Mouse (Mus musculus) hindbrain, postnatal 0 days (tissue): ENCODE data around the gene Edc4. TPM values are rescaled to one million over a fixed set of nuclear protein-coding genes. Genes with fewer than 3 reads are reported as not detected.

Experiments used
- ATAC-seq: fragments of 200-750 bp; cut with Nextera tagmentation; 2 replicates; pipeline ENCODE4 v1.8.0; 2017; ENCODE audit warnings: mild to moderate bottlenecking, moderate TSS enrichment, moderate library complexity
- DNase-seq: peaks from one replicate; pipeline ENCODE4 v3.0.0-alpha.2; 2015; ENCODE audit warnings: low spot score
- H3K27ac ChIP-seq: fragments of 300-500 bp; sonication (generic); 2 replicates; pipeline ENCODE4 v1.5.1; 2014; ENCODE audit warnings: mild to moderate bottlenecking
- H3K27me3 ChIP-seq: fragments of 300-500 bp; sonication (generic); 2 replicates; pipeline ENCODE4 v1.6.1; 2014; ENCODE audit warnings: low read length, mixed read lengths; ENCODE audit not compliant: insufficient read depth
- H3K36me3 ChIP-seq: fragments of 300-500 bp; sonication (generic); 2 replicates; pipeline ENCODE4 v1.6.1; 2014; ENCODE audit warnings: low read length, mixed read lengths; ENCODE audit not compliant: insufficient read depth
- H3K4me1 ChIP-seq: fragments of 300-500 bp; sonication (generic); 2 replicates; pipeline ENCODE4 v1.6.1; 2014; ENCODE audit warnings: antibody characterized with exemption, low read length, mixed read lengths; ENCODE audit not compliant: insufficient read depth
- H3K4me2 ChIP-seq: fragments of 300-500 bp; sonication (generic); 2 replicates; pipeline ENCODE4 v1.6.1; 2014; ENCODE audit warnings: low read depth, mild to moderate bottlenecking, low read length, moderate library complexity, mixed read lengths
- H3K4me3 ChIP-seq: fragments of 300-500 bp; sonication (generic); 2 replicates; pipeline ENCODE4 v1.5.1; 2014; ENCODE audit warnings: low read length
- H3K9ac ChIP-seq: fragments of 300-500 bp; sonication (generic); replicated peaks from 2 replicates; pipeline ENCODE4 v1.6.1; 2014; ENCODE audit warnings: mild to moderate bottlenecking, low read length, moderate library complexity, mixed read lengths
- H3K9me3 ChIP-seq: fragments of 300-500 bp; sonication (generic); 2 replicates; pipeline ENCODE4 v1.6.1; 2016; ENCODE audit warnings: low read length, mixed read lengths
- CTCF ChIP-seq: IDR thresholded peaks from 2 replicates; pipeline ENCODE4 v1.5.1; 2016; ENCODE audit warnings: antibody characterized with exemption, control low read depth, low read depth
- WGBS: fragments of 180-500 bp; shearing (Covaris S2); extraction: QIAGEN DNeasy Blood & Tissue Kit; methylation state at CpG from one replicate; pipeline ENCODE4 v1.1.7; 2014; 5-methylcytosine and 5-hydroxymethylcytosine counted together
- polyA plus RNA-seq: library from polyadenylated mRNA; unstranded; fragments of >200 nt; fragmentation: Nextera tagmentation; extraction: Ambion mirVana; gene quantifications from 2 replicates; pipeline ENCODE4 v1.2.1, GENCODE M21; 2015
- total RNA-seq: library from RNA; depleted of rRNA; stranded (reverse); fragments of >200 nt; gene quantifications from 2 replicates; pipeline ENCODE4 v1.2.3, GENCODE M21; 2014

The Edc4 gene
- total and polyA plus RNA-seq, 2 experiments from 2014 or later = 41.7 to 113 TPM

DNA sequence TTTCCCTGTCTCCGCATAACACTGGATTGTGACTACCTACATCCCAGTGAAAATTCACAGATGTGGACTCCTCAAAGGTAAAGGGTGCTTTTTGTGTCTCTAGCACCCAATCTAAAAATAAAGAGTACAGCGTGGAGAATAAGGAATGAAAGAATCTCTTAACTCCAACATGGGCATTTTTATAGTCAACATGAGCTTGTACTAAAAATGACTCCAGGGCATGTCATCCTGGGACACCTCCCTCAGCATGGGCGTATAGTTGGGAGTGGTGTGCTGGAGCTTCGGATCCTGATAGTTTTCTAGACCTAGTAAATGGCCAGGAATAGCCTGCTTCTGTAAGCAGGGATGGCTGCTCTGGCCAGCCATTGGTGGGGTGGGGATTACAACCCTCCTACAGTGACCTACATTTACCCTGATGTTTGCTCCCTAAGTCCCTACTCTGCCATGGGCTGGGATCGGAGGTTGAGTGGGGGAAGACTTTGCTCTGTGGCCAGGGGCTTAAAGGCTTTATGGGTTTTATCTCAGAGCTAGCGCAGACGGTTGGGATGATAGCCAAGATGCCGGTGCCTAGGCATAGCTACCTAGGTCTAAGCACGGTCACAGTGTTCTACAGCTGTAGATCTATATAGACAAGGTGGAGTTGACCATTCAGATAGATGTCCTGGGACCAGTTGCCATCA lies 17.3 kb downstream of the Edc4 start:
- DNase-seq (no peak), ATAC-seq (no peak)
- no peak overlapping the region for H3K4me3 ChIP-seq
- no peaks in the 10 kb centered on the region for H3K27me3 ChIP-seq
- 87% methylated on average over 9 of the region's 9 CpGs for WGBS
- no peaks in the 10 kb centered on the region for H3K36me3 ChIP-seq
- peaks cover 5% of the 10 kb centered on the region for H3K4me1 ChIP-seq
- no peaks in the 10 kb centered on the region for H3K9me3 ChIP-seq
- H3K27ac ChIP-seq = no peak overlapping the region
- no peak overlapping the region for H3K4me2 ChIP-seq
- H3K9ac ChIP-seq = no peak overlapping the region
- no peak for TF ChIP-seq CTCF

DNA sequence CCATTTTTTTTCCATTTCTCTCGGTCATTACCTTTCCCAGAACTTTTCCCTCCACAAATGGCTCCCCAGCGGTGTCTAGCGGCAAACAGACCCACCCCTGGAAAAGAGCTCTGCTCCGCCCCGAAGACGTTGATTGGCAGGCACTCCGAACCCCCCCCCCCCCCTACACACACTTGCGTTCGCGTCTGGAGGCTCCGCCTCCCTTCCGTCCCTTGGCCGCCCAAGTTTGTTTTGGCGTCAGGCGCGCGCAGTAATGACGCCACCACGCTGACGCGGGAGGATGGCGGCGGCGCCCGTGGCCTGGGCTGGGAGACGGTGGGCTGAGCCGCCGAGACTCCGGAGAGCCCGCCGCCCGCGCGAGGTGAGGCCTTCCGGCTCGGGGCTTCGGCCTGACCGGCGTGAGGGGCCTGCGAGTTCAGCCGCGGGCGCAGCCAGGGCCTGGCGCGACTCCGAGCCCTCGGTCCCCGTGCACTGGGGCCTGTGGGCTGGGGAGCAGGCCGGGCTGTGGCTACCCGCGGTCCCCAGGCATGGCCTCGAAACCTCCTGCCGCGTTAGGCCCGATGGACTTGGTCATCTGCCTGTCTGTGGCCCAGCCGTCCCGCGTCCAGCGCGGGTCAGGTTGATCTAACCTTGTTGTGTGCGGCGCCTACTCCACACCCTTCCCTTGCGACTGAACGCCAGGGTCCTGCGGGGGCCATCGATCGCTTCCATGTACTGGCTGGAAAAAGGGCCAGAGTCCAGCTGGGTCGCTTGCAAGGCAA lies 19.7 kb downstream of the Edc4 start, which contains the start of gene Pskh1:
Pskh1 (plus strand) TSS at position 262 of the 761 bp plus-strand sequence.
- no peak for TF ChIP-seq CTCF
- peak within 1 kb of the TSS; percentile 87 for H3K27ac ChIP-seq
- H3K4me2 ChIP-seq = peak within 1 kb of the TSS; percentile 84
- peaks cover 5% of the 10 kb centered on the region for H3K4me1 ChIP-seq
- H3K27me3 ChIP-seq = no peaks in the 10 kb centered on the region
- no peaks in the 10 kb centered on the region for H3K9me3 ChIP-seq
- H3K9ac ChIP-seq = peak within 1 kb of the TSS; percentile 96
- WGBS = under 1% methylated on average over 64 of the region's 68 CpGs
- DNase-seq (peak; percentile 97), ATAC-seq (peak; percentile 96)
- peak within 1 kb of the TSS; percentile 70 for H3K4me3 ChIP-seq
- H3K36me3 ChIP-seq = no peaks in the 10 kb centered on the region

DNA sequence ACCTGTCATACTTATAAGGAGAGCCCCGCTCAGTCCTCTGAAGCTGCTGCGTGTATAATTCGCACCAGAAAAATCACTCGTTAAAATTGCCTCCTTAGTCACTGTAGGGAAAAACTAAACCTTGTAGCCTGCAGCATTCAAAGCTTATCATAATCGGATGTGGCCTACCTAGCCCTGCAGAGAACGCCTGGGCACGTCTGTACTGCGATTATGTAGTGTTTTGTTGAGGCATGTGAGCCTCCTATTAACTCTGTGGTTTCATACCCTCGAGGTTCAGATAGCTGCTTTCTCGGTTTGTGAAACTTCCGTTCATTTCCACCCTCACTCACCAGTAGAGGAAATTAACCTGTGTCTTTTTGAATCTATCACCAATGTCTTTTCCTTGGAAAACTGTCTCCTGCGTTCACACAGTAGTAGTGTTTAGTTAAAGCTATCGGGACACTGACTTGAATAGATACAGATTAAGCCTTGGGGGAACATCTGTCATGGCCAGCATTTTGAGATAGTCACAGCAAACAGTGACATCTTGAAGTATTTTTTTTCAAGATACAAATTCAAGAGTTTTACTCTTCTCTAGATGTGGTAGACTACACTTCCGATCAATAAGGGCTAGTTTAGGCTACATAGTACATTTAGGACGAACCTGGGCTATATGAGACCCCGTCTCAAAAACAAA lies 20.4 kb downstream of the Edc4 start:
- 36% methylated on average over 16 of the region's 16 CpGs for whole genome bisulfite sequencing
- no peaks in the 10 kb centered on the region for H3K36me3 ChIP-seq
- peak overlapping the region; percentile 87 for H3K27ac ChIP-seq
- H3K4me1 ChIP-seq = peaks cover 5% of the 10 kb centered on the region
- no peaks in the 10 kb centered on the region for H3K9me3 ChIP-seq
- peak overlapping the region; percentile 70 for H3K4me3 ChIP-seq
- H3K9ac ChIP-seq = peak overlapping the region; percentile 96
- H3K4me2 ChIP-seq = peak overlapping the region; percentile 84
- TF ChIP-seq CTCF = no peak
- DNase-seq = no peak
- H3K27me3 ChIP-seq = no peaks in the 10 kb centered on the region
- ATAC-seq = no peak

DNA sequence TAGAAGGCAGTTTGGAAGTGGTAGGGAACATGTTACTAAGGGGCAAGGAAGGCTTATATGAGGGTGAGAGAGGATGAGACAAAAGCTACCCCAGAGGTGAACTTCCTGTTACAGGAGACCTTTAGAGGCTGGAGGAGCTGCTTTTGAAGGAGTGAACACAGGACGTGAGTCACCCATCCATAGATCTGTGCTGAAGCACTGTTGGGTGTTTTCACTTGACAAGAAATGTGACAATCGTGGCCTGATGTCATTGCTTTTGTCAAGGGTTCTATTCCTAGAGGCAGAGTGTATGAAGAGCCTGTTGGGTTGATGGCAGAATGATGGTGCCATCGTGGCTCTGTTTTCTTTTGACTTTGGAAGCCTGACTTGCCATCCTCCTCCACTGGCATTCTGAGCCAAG lies 38.7 kb downstream of the Edc4 start:
- TF ChIP-seq CTCF = no peak
- DNase-seq (no peak), ATAC-seq (no peak)
- Histone ChIP-seq H3K4me2 (no peak overlapping the region), H3K4me3 (no peak overlapping the region), H3K9me3 (no peaks in the 10 kb centered on the region), H3K4me1 (no peaks in the 10 kb centered on the region), H3K27ac (no peak overlapping the region), H3K27me3 (no peaks in the 10 kb centered on the region), H3K9ac (no peak overlapping the region), H3K36me3 (0 out of 2 replicates have a peak, but pooled peaks cover 3% of the 10 kb centered on the region)
- WGBS = 89% methylated on average over 3 of the region's 3 CpGs

DNA sequence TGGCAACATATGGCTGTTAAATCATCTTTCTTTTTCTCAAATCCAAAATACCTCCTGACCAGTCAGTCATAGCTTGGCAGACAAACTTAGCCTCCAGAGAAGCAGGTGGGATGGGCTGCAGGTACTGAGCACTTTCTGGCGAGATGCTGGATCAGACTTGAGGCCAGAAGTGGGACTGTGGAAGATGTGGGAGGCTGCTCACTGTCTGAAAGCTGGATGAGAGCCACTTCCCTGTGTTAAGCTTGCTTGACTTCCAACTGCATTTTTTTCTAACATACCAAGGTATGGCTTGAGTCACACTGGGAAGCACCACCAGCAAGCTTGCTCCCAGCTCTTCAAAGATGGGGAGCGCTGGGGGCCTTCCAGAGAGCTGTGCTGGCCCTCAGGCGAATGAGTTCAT lies 44.4 kb downstream of the Edc4 start:
- TF ChIP-seq CTCF = no peak
- ATAC-seq (no peak), DNase-seq (no peak)
- H3K4me1 ChIP-seq = no peaks in the 10 kb centered on the region
- H3K4me3 ChIP-seq = no peak overlapping the region
- H3K36me3 ChIP-seq = no peaks in the 10 kb centered on the region
- H3K9ac ChIP-seq = no peak overlapping the region
- no peaks in the 10 kb centered on the region for H3K27me3 ChIP-seq
- WGBS = 69% methylated on average over 3 of the region's 3 CpGs
- H3K4me2 ChIP-seq = no peak overlapping the region
- H3K9me3 ChIP-seq = no peaks in the 10 kb centered on the region
- H3K27ac ChIP-seq = no peak overlapping the region

DNA sequence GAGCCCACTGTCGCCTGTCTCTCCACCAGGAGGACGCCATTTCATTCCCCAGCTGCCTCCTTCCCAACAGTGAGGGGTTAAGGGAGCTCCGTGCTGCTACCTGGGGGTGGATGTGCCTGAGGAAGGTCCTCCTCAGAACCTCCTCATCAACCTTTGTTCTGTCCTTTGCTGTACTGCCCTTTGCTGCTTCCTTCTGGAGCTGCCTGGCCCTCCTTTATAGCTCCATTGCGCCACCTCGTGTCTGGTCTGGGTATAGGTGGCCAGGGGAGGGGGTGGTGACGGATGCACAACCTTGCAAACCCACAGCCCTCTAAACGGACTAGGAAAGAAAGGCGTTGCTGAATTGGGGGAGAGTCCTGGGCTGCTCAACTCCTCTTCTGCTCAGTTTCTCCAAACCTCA lies 49.9 kb downstream of the Edc4 start:
- Histone ChIP-seq H3K4me3 (no peak overlapping the region), H3K36me3 (0 out of 2 replicates have a peak, but pooled peaks cover 10% of the 10 kb centered on the region), H3K4me1 (no peaks in the 10 kb centered on the region), H3K27me3 (no peaks in the 10 kb centered on the region), H3K27ac (peak overlapping the region; percentile 73), H3K4me2 (no peak overlapping the region), H3K9ac (peak overlapping the region; percentile 36; the same call in 1 of the 2 replicates), H3K9me3 (no peaks in the 10 kb centered on the region)
- 17% methylated on average over 8 of the region's 8 CpGs for WGBS
- ATAC-seq (peak; percentile 75), DNase-seq (peak; percentile 88)
- peak; percentile 99 for TF ChIP-seq CTCF
